Mouse (Mus musculus): Measurements from ENCODE around the gene Cacng7. TPM values are rescaled to one million over a fixed set of nuclear protein-coding genes. Genes with fewer than 3 reads are reported as not detected.
"Not testable (repeated sequence)": the region's sequence is repeated elsewhere in the genome, so short reads cannot be mapped to it uniquely, and the experiment has no call there.

Gene Cacng7
- polyA plus RNA-seq, 1 experiment from 2014 or later: 4.9 TPM

GRCm38 (mm10) chr7:3397797-3398196 lies 65.0 kb downstream of the Cacng7 start:
- H3K27ac ChIP-seq (ENCODE audit: low read depth, low read length): no peak overlapping the region
- no peak overlapping the region for H3K9ac ChIP-seq (ENCODE audit: low read length)
- WGBS: 34% methylated on average over 7 of the region's 7 CpGs
- H3K9me3 ChIP-seq (ENCODE audit: control insufficient read depth, low read length): no peaks in the 10 kb centered on the region
- no peak overlapping the region for H3K4me3 ChIP-seq (ENCODE audit: low read depth, low read length)
- no peak overlapping the region for H3K4me2 ChIP-seq (ENCODE audit: low read depth, low read length, severe bottlenecking)
- no peaks in the 10 kb centered on the region for H3K27me3 ChIP-seq (ENCODE audit: control insufficient read depth, insufficient read depth, low read length)
- H3K4me1 ChIP-seq (replicated peaks; ENCODE audit: control insufficient read depth, insufficient read depth, low read length): no peaks in the 10 kb centered on the region
- ATAC-seq (replicated peaks; ENCODE audit: low FRiP score): peak; percentile 56
- no peaks in the 10 kb centered on the region; the same call in 1 of the 2 replicates for H3K36me3 ChIP-seq (ENCODE audit: control insufficient read depth, insufficient read depth, low read length)
- DNase-seq (ENCODE audit: low spot score): no peak

GRCm38 (mm10) chr7:3398363-3398762 lies 65.6 kb downstream of the Cacng7 start:
- H3K4me1 ChIP-seq (replicated peaks; ENCODE audit: control insufficient read depth, insufficient read depth, low read length); H3K4me2 ChIP-seq (ENCODE audit: low read depth, low read length, severe bottlenecking); H3K9me3 ChIP-seq (ENCODE audit: control insufficient read depth, low read length); H3K27me3 ChIP-seq (ENCODE audit: control insufficient read depth, insufficient read depth, low read length); DNase-seq (ENCODE audit: low spot score); H3K27ac ChIP-seq (ENCODE audit: low read depth, low read length); H3K36me3 ChIP-seq (ENCODE audit: control insufficient read depth, insufficient read depth, low read length); H3K4me3 ChIP-seq (ENCODE audit: low read depth, low read length); H3K9ac ChIP-seq (ENCODE audit: low read length); ATAC-seq (replicated peaks; ENCODE audit: low FRiP score): not testable (repeated sequence)
- WGBS: 91% methylated on average over 8 of the region's 8 CpGs

DNA sequence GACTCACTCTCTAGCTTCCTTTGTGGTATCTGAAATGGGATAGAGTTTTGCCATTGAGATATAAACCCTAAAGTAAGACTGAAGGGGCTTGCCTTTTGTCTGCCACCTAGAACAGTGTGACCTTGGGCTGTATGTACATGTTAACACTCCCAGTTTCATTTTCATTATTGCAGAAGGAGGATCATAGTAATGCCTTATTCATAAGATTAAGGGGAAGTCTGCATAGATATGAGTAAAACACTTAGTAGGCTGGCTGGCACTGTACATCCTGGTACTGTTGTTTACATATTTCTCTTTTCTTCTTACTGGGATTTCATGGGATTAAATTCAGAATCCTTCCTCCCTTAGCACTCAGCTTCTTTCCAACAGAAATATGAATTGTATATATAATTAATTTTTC lies 67.2 kb downstream of the Cacng7 start:
- Histone ChIP-seq H3K9me3 (ENCODE audit: control insufficient read depth, low read length) (no peaks in the 10 kb centered on the region), H3K27me3 (ENCODE audit: control insufficient read depth, insufficient read depth, low read length) (no peaks in the 10 kb centered on the region), H3K4me3 (ENCODE audit: low read depth, low read length) (no peak overlapping the region), H3K4me2 (ENCODE audit: low read depth, low read length, severe bottlenecking) (no peak overlapping the region), H3K36me3 (ENCODE audit: control insufficient read depth, insufficient read depth, low read length) (no peaks in the 10 kb centered on the region), H3K9ac (ENCODE audit: low read length) (no peak overlapping the region), H3K4me1 (replicated peaks; ENCODE audit: control insufficient read depth, insufficient read depth, low read length) (no peaks in the 10 kb centered on the region), H3K27ac (ENCODE audit: low read depth, low read length) (no peak overlapping the region)
- ATAC-seq (replicated peaks; ENCODE audit: low FRiP score): no peak
- no peak for DNase-seq (ENCODE audit: low spot score)

- H3K4me2 ChIP-seq (ENCODE audit: low read depth, low read length, severe bottlenecking): no peak overlapping the region
- no peak overlapping the region for H3K4me3 ChIP-seq (ENCODE audit: low read depth, low read length)
- DNase-seq (ENCODE audit: low spot score) (no peak), ATAC-seq (replicated peaks; ENCODE audit: low FRiP score) (no peak)
- H3K36me3 ChIP-seq (ENCODE audit: control insufficient read depth, insufficient read depth, low read length): no peaks in the 10 kb centered on the region
- H3K27me3 ChIP-seq (ENCODE audit: control insufficient read depth, insufficient read depth, low read length): peaks cover 22% of the 10 kb centered on the region
- H3K9ac ChIP-seq (ENCODE audit: low read length): no peak overlapping the region
- no peak overlapping the region for H3K27ac ChIP-seq (ENCODE audit: low read depth, low read length)
- WGBS: 69% methylated on average over 11 of the region's 11 CpGs
- H3K4me1 ChIP-seq (replicated peaks; ENCODE audit: control insufficient read depth, insufficient read depth, low read length): no peaks in the 10 kb centered on the region; the same call in 1 of the 2 replicates
- no peaks in the 10 kb centered on the region for H3K9me3 ChIP-seq (ENCODE audit: control insufficient read depth, low read length)
These were observed 77.2 kb downstream of the Cacng7 start for GRCm38 (mm10) chr7:3409729-3410520.

GRCm38 (mm10) chr7:3411160-3411941 lies 78.6 kb downstream of the Cacng7 start:
- peak; percentile 86 for DNase-seq (ENCODE audit: low spot score)
- Histone ChIP-seq H3K4me3 (ENCODE audit: low read depth, low read length) (peak overlapping the region; percentile 32), H3K4me2 (ENCODE audit: low read depth, low read length, severe bottlenecking) (peak overlapping the region; percentile 88), H3K9ac (ENCODE audit: low read length) (peak overlapping the region; percentile 57), H3K4me1 (replicated peaks; ENCODE audit: control insufficient read depth, insufficient read depth, low read length) (peaks cover 2% of the 10 kb centered on the region), H3K36me3 (ENCODE audit: control insufficient read depth, insufficient read depth, low read length) (no peaks in the 10 kb centered on the region), H3K27ac (ENCODE audit: low read depth, low read length) (no peak overlapping the region), H3K27me3 (ENCODE audit: control insufficient read depth, insufficient read depth, low read length) (peaks cover 31% of the 10 kb centered on the region), H3K9me3 (ENCODE audit: control insufficient read depth, low read length) (no peaks in the 10 kb centered on the region)
- ATAC-seq (replicated peaks; ENCODE audit: low FRiP score): peak; percentile 95
- under 1% methylated on average over 33 of the region's 33 CpGs for WGBS

GRCm38 (mm10) chr7:3412036-3412435 lies 79.3 kb downstream of the Cacng7 start:
- peaks cover 2% of the 10 kb centered on the region for H3K4me1 ChIP-seq (replicated peaks; ENCODE audit: control insufficient read depth, insufficient read depth, low read length)
- H3K9ac ChIP-seq (ENCODE audit: low read length): peak overlapping the region; percentile 57
- DNase-seq (ENCODE audit: low spot score) (peak; percentile 81), ATAC-seq (replicated peaks; ENCODE audit: low FRiP score) (no peak)
- WGBS: under 1% methylated on average over 20 of the region's 20 CpGs
- no peaks in the 10 kb centered on the region for H3K36me3 ChIP-seq (ENCODE audit: control insufficient read depth, insufficient read depth, low read length)
- no peak overlapping the region for H3K27ac ChIP-seq (ENCODE audit: low read depth, low read length)
- H3K4me3 ChIP-seq (ENCODE audit: low read depth, low read length): peak overlapping the region; percentile 32
- peak overlapping the region; percentile 88 for H3K4me2 ChIP-seq (ENCODE audit: low read depth, low read length, severe bottlenecking)
- no peaks in the 10 kb centered on the region for H3K9me3 ChIP-seq (ENCODE audit: control insufficient read depth, low read length)
- peaks cover 33% of the 10 kb centered on the region for H3K27me3 ChIP-seq (ENCODE audit: control insufficient read depth, insufficient read depth, low read length)

GRCm38 (mm10) chr7:3414888-3415287 lies 82.1 kb downstream of the Cacng7 start:
- Histone ChIP-seq H3K4me1 (replicated peaks; ENCODE audit: control insufficient read depth, insufficient read depth, low read length) (peaks cover 2% of the 10 kb centered on the region), H3K27ac (ENCODE audit: low read depth, low read length) (no peak overlapping the region), H3K36me3 (ENCODE audit: control insufficient read depth, insufficient read depth, low read length) (no peaks in the 10 kb centered on the region), H3K4me2 (ENCODE audit: low read depth, low read length, severe bottlenecking) (peak overlapping the region; percentile 99), H3K9ac (ENCODE audit: low read length) (peak overlapping the region; percentile 68), H3K9me3 (ENCODE audit: control insufficient read depth, low read length) (no peaks in the 10 kb centered on the region), H3K4me3 (ENCODE audit: low read depth, low read length) (peak overlapping the region; percentile 55), H3K27me3 (ENCODE audit: control insufficient read depth, insufficient read depth, low read length) (peaks cover 33% of the 10 kb centered on the region)
- ATAC-seq (replicated peaks; ENCODE audit: low FRiP score) (no peak), DNase-seq (ENCODE audit: low spot score) (peak; percentile 71)
- 1% methylated on average over 43 of the region's 47 CpGs for WGBS

GRCm38 (mm10) chr7:3415378-3415777 lies 82.6 kb downstream of the Cacng7 start:
- Histone ChIP-seq H3K4me2 (ENCODE audit: low read depth, low read length, severe bottlenecking) (peak overlapping the region; percentile 99), H3K4me3 (ENCODE audit: low read depth, low read length) (peak overlapping the region; percentile 55), H3K9ac (ENCODE audit: low read length) (peak overlapping the region; percentile 68), H3K4me1 (replicated peaks; ENCODE audit: control insufficient read depth, insufficient read depth, low read length) (peaks cover 2% of the 10 kb centered on the region), H3K27ac (ENCODE audit: low read depth, low read length) (no peak overlapping the region), H3K36me3 (ENCODE audit: control insufficient read depth, insufficient read depth, low read length) (no peaks in the 10 kb centered on the region), H3K9me3 (ENCODE audit: control insufficient read depth, low read length) (no peaks in the 10 kb centered on the region), H3K27me3 (ENCODE audit: control insufficient read depth, insufficient read depth, low read length) (peaks cover 33% of the 10 kb centered on the region)
- peak; percentile 67 for DNase-seq (ENCODE audit: low spot score)
- under 1% methylated on average over 45 of the region's 60 CpGs for WGBS
- 0 out of 2 replicates have a peak, but pooled peaks have one; percentile 9 for ATAC-seq (replicated peaks; ENCODE audit: low FRiP score)
